In the genomic region with DNA sequence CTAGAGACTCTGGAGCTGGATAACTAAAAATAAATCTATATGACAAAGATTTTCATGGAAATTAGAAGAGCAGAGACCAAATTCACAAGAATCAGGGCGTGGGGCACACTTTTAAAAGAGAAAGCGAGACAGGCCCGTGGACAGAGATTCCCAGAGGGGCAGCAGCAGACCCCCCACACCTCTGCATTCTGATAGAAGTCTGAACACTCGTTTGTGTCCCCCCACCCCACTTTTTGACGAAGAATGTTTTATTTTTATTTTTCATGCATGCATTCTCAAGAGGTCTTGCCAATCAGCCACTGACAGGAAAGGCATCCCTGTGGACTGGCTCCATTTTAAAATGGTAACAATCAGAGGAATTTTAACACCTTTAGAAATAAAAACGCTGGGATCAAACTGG, we compare ENCODE assay signal across 10 mouse cellular contexts. TPM values are rescaled to one million over a fixed set of nuclear protein-coding genes. Genes with fewer than 3 reads are reported as not detected.
DNase-seq lines count a peak whose midpoint lies in the region; ATAC-seq lines count a peak whose summit lies in the region.
"Had no signal": no experiment of that assay in that cellular context is flagged by ENCODE, and none has a peak within 500 bp of the region (broad histone marks: within the 10 kb centered on the region; RNA-seq: fewer than 3 reads in every experiment).

No protein-coding gene starts in this region.

- peak overlapping the region; percentile 68; the same call in 1 of the 2 replicates for H3K9ac ChIP-seq in kidney, embryonic 16.5 days (replicated peaks; ENCODE audit: low read length)
- H3K9ac ChIP-seq in forebrain, embryonic 14.5 days (ENCODE audit: low read length): no peak overlapping the region
- peak overlapping the region; percentile 100 for H3K9ac ChIP-seq in limb, embryonic 11.5 days (ENCODE audit: low read length)
- no peak overlapping the region for H3K9ac ChIP-seq in neural tube, embryonic 15.5 days (replicated peaks)
- H3K9ac ChIP-seq: liver, embryonic 15.5 days had no signal

- no peak for DNase-seq in kidney, postnatal 10 days
- DNase-seq in forebrain, embryonic 14.5 days (ENCODE audit: low spot score): peak; percentile 7
- DNase-seq in limb, embryonic 11.5 days (ENCODE audit: low spot score): peak; percentile 43
- no peak for DNase-seq in right cerebral cortex, postnatal 36 days (ENCODE audit: low spot score in 2 of 2)
- DNase-seq in thymus, postnatal 0 days (ENCODE audit: low spot score): no peak
- DNase-seq: kidney, postnatal 14 days; thymus, postnatal 25 days had no signal

- peak overlapping the region; percentile 68 for H3K4me3 ChIP-seq in kidney, embryonic 16.5 days (ENCODE audit: low read length)
- H3K4me3 ChIP-seq in forebrain, embryonic 14.5 days (ENCODE audit: low read depth, low read length): 0 out of 2 replicates have a peak overlapping the region, but pooled peaks have one; percentile 46
- peak overlapping the region; percentile 76 for H3K4me3 ChIP-seq in limb, embryonic 11.5 days (ENCODE audit: low read depth, low read length)
- peak overlapping the region; percentile 50 for H3K4me3 ChIP-seq in neural tube, embryonic 15.5 days (replicated peaks)

- H3K27ac ChIP-seq in kidney, embryonic 16.5 days (ENCODE audit: low read length): no peak overlapping the region
- no peak overlapping the region for H3K27ac ChIP-seq in forebrain, embryonic 14.5 days (ENCODE audit: low read depth, low read length)
- peak overlapping the region; percentile 99; the same call in 1 of the 2 replicates for H3K27ac ChIP-seq in limb, embryonic 11.5 days (replicated peaks; ENCODE audit: low read depth, low read length)
- no peak overlapping the region for H3K27ac ChIP-seq in neural tube, embryonic 15.5 days (replicated peaks)
- H3K27ac ChIP-seq: liver, embryonic 15.5 days had no signal

- H3K27me3 ChIP-seq in kidney, embryonic 16.5 days (ENCODE audit: insufficient read depth, low read length): peaks cover 82% of the 10 kb centered on the region
- H3K27me3 ChIP-seq in forebrain, embryonic 14.5 days (replicated peaks; ENCODE audit: control insufficient read depth, insufficient read depth, low read length): peaks cover 87% of the 10 kb centered on the region
- H3K27me3 ChIP-seq in limb, embryonic 11.5 days (ENCODE audit: control insufficient read depth, insufficient read depth, low read length): no peaks in the 10 kb centered on the region
- peaks cover 90% of the 10 kb centered on the region for H3K27me3 ChIP-seq in neural tube, embryonic 15.5 days (replicated peaks)

- 5% methylated on average over 6 of the region's 6 CpGs for WGBS in kidney, embryonic 16.5 days
- WGBS in forebrain, embryonic 14.5 days: 1% methylated on average over 6 of the region's 6 CpGs
- WGBS in limb, embryonic 11.5 days: under 1% methylated on average over 6 of the region's 6 CpGs
- 3% methylated on average over 6 of the region's 6 CpGs for WGBS in neural tube, embryonic 15.5 days

- peak overlapping the region; percentile 68 for H3K4me2 ChIP-seq in kidney, embryonic 16.5 days (replicated peaks; ENCODE audit: low read depth, low read length)
- no peak overlapping the region for H3K4me2 ChIP-seq in forebrain, embryonic 14.5 days (ENCODE audit: low read length)
- peak overlapping the region; percentile 75 for H3K4me2 ChIP-seq in limb, embryonic 11.5 days (ENCODE audit: low read depth, severe bottlenecking)
- peak overlapping the region; percentile 81; the same call in 1 of the 2 replicates for H3K4me2 ChIP-seq in neural tube, embryonic 15.5 days

- no peak for ATAC-seq in kidney, embryonic 16.5 days (ENCODE audit: low FRiP score, low TSS enrichment)
- no peak for ATAC-seq in forebrain, embryonic 14.5 days
- no peak for ATAC-seq in limb, embryonic 11.5 days (ENCODE audit: insufficient number of reproducible peaks, low FRiP score, low TSS enrichment, low read depth)
- no peak for ATAC-seq in neural tube, embryonic 15.5 days (ENCODE audit: low FRiP score)

- H3K4me1 ChIP-seq in kidney, embryonic 16.5 days (ENCODE audit: insufficient read depth, low read length): peaks cover 9% of the 10 kb centered on the region; the same call in 1 of the 2 replicates
- H3K4me1 ChIP-seq in forebrain, embryonic 14.5 days (ENCODE audit: control insufficient read depth, insufficient read depth, low read length): peaks cover 5% of the 10 kb centered on the region; the same call in 1 of the 2 replicates
- peaks cover 15% of the 10 kb centered on the region for H3K4me1 ChIP-seq in limb, embryonic 11.5 days (ENCODE audit: control insufficient read depth, insufficient read depth, low read length)
- peaks cover 26% of the 10 kb centered on the region for H3K4me1 ChIP-seq in neural tube, embryonic 15.5 days

- H3K9me3 ChIP-seq in kidney, embryonic 16.5 days (ENCODE audit: low read length): no peaks in the 10 kb centered on the region
- no peaks in the 10 kb centered on the region for H3K9me3 ChIP-seq in forebrain, embryonic 14.5 days (replicated peaks; ENCODE audit: control insufficient read depth, low read length)
- H3K9me3 ChIP-seq in limb, embryonic 11.5 days (ENCODE audit: control insufficient read depth, low read length): no peaks in the 10 kb centered on the region
- no peaks in the 10 kb centered on the region for H3K9me3 ChIP-seq in neural tube, embryonic 15.5 days (replicated peaks)
- H3K9me3 ChIP-seq: liver, embryonic 15.5 days had no signal

- H3K36me3 ChIP-seq in kidney, embryonic 16.5 days (ENCODE audit: insufficient read depth, low read length): no peaks in the 10 kb centered on the region
- H3K36me3 ChIP-seq in forebrain, embryonic 14.5 days (ENCODE audit: control insufficient read depth, insufficient read depth, low read length): no peaks in the 10 kb centered on the region
- H3K36me3 ChIP-seq in limb, embryonic 11.5 days (ENCODE audit: control insufficient read depth, insufficient read depth, low read length): no peaks in the 10 kb centered on the region
- no peaks in the 10 kb centered on the region for H3K36me3 ChIP-seq in neural tube, embryonic 15.5 days
- H3K36me3 ChIP-seq: liver, embryonic 15.5 days had no signal

RNA-seq across cellular contexts. Expression of a gene that starts 1.7 kb away (rescaled TPM):
- polyA plus RNA-seq in kidney, embryonic 16.5 days (2015; fragmentation: Nextera tagmentation; extraction: Ambion mirVana): 1.4 and 1.8 TPM in 2 replicates
- polyA plus RNA-seq in forebrain, embryonic 14.5 days (2014; fragmentation: Nextera tagmentation; extraction: Ambion mirVana): 0.69 and 0.96 TPM in 2 replicates
- polyA plus RNA-seq in limb, embryonic 11.5 days (2014; fragmentation: Nextera tagmentation; extraction: Ambion mirVana): 55.5 and 59.2 TPM in 2 replicates
- polyA plus RNA-seq in neural tube, embryonic 15.5 days (2015; fragmentation: Nextera tagmentation; extraction: Ambion mirVana): 1.3 and 1.7 TPM in 2 replicates
- 0.40 and 0.64 TPM in 2 replicates for polyA plus RNA-seq in thymus, postnatal 0 days (2015; fragmentation: Nextera tagmentation; extraction: Ambion mirVana)

RNA-seq across cellular contexts. Expression of a gene that starts 31.0 kb away (rescaled TPM):
- not detected in 2 replicates for polyA plus RNA-seq in kidney, embryonic 16.5 days (2015; fragmentation: Nextera tagmentation; extraction: Ambion mirVana)
- not detected in 2 replicates for polyA plus RNA-seq in forebrain, embryonic 14.5 days (2014; fragmentation: Nextera tagmentation; extraction: Ambion mirVana)
- not detected in 2 replicates for polyA plus RNA-seq in limb, embryonic 11.5 days (2014; fragmentation: Nextera tagmentation; extraction: Ambion mirVana)
- 0.64 and 0.77 TPM in 2 replicates for polyA plus RNA-seq in neural tube, embryonic 15.5 days (2015; fragmentation: Nextera tagmentation; extraction: Ambion mirVana)
- polyA plus RNA-seq in thymus, postnatal 0 days (2015; fragmentation: Nextera tagmentation; extraction: Ambion mirVana): not detected in 2 replicates
- polyA plus RNA-seq: liver, embryonic 15.5 days had no signal

Comparison
In these comparisons a context has a peak if more than half of its experiments do, and no peak if none do; other contexts are left out.
1. H3K9ac ChIP-seq: peak in kidney, embryonic 16.5 days (single experiment) and limb, embryonic 11.5 days (single experiment); none in forebrain, embryonic 14.5 days (single experiment) and neural tube, embryonic 15.5 days (single experiment).
2. DNase-seq: peak in forebrain, embryonic 14.5 days (single experiment) and limb, embryonic 11.5 days (single experiment); none in kidney, postnatal 10 days (single experiment), right cerebral cortex, postnatal 36 days (0 of 2) and thymus, postnatal 0 days (single experiment).
3. RNA of a gene that starts 1.7 kb away (polyA plus RNA-seq): 55.5 to 59.2 TPM in limb, embryonic 11.5 days; 1.4 to 1.8 TPM in kidney, embryonic 16.5 days, 1.3 to 1.7 TPM in neural tube, embryonic 15.5 days, 0.69 to 0.96 TPM in forebrain, embryonic 14.5 days and 0.40 to 0.64 TPM in thymus, postnatal 0 days; every median in the first group is over 10 times any median in the second.
4. Peak in every context shown above with its lines, with median percentiles within 50 percentile points of each other: H3K4me3 ChIP-seq.